Mouse (Mus musculus) hindbrain, embryonic 16.5 days (tissue): ENCODE results near the gene Wdr74. TPM values are rescaled to one million over a fixed set of nuclear protein-coding genes. Genes with fewer than 3 reads are reported as not detected.
A peak's percentile ranks its signal among the peaks of the same experiment; 100 is the strongest.

Experiments
- ATAC-seq: fragments of 200-750 bp; cut with Nextera tagmentation; 2 replicates; pipeline ENCODE4 v1.8.0; 2017; ENCODE audit warnings: moderate TSS enrichment, moderate library complexity
- H3K27ac ChIP-seq: fragments of 300-500 bp; sonication (generic); 2 replicates; pipeline ENCODE4 v1.5.1; 2014; ENCODE audit warnings: low read depth, mild to moderate bottlenecking, control low read depth, low read length, moderate library complexity
- H3K27me3 ChIP-seq: fragments of 300-500 bp; sonication (generic); replicated peaks from 2 replicates; pipeline ENCODE4 v1.6.1; 2014; ENCODE audit warnings: low read length; ENCODE audit not compliant: control insufficient read depth, insufficient read depth
- H3K36me3 ChIP-seq: fragments of 300-500 bp; sonication (generic); 2 replicates; pipeline ENCODE4 v1.6.1; 2014; ENCODE audit warnings: mild to moderate bottlenecking, low read length, moderate library complexity, mixed read lengths; ENCODE audit not compliant: control insufficient read depth, insufficient read depth
- H3K4me1 ChIP-seq: fragments of 300-500 bp; sonication (generic); 2 replicates; pipeline ENCODE4 v1.6.1; 2014; ENCODE audit warnings: low read depth, low read length; ENCODE audit not compliant: control insufficient read depth, insufficient read depth
- H3K4me2 ChIP-seq: fragments of 300-500 bp; sonication (generic); 2 replicates; pipeline ENCODE4 v1.6.1; 2014; ENCODE audit warnings: mild to moderate bottlenecking, low read length, control low read depth, moderate library complexity
- H3K4me3 ChIP-seq: fragments of 300-500 bp; sonication (generic); 2 replicates; pipeline ENCODE4 v1.5.1; 2014; ENCODE audit warnings: mild to moderate bottlenecking, low read length, control low read depth, moderate library complexity
- H3K9ac ChIP-seq: fragments of 300-500 bp; sonication (generic); 2 replicates; pipeline ENCODE4 v1.6.1; 2014; ENCODE audit warnings: low read depth, mild to moderate bottlenecking, control low read depth, low read length, moderate library complexity
- H3K9me3 ChIP-seq: fragments of 300-500 bp; sonication (generic); 2 replicates; pipeline ENCODE4 v1.6.1; 2014; ENCODE audit warnings: mild to moderate bottlenecking, low read length, moderate library complexity; ENCODE audit not compliant: control insufficient read depth
- WGBS: fragments of 180-500 bp; shearing (Covaris S2); extraction: QIAGEN DNeasy Blood & Tissue Kit; methylation state at CpG from one replicate; pipeline ENCODE4 v1.1.7; 2014; 5-methylcytosine and 5-hydroxymethylcytosine counted together
- polyA plus RNA-seq: library from polyadenylated mRNA; unstranded; fragments of >200 nt; fragmentation: Nextera tagmentation; extraction: Ambion mirVana; gene quantifications from 2 replicates; pipeline ENCODE4 v1.2.1, GENCODE M21; 2015

Gene Wdr74
- polyA plus RNA-seq, result 89.6 and 92.0 TPM in 2 replicates

- H3K27ac ChIP-seq, result peak within 1 kb of the TSS; percentile 79
- H3K4me3 ChIP-seq, result peak within 1 kb of the TSS; percentile 82
- H3K36me3 ChIP-seq, result peaks cover 25% of the 10 kb centered on the region
- H3K9me3 ChIP-seq, result no peaks in the 10 kb centered on the region
- peak within 1 kb of the TSS; percentile 76 for H3K4me2 ChIP-seq
- peak within 1 kb of the TSS; percentile 71 for H3K9ac ChIP-seq
- no peaks in the 10 kb centered on the region; the same call in 1 of the 2 replicates for H3K27me3 ChIP-seq
- ATAC-seq, result peak; percentile 96
- peaks cover 6% of the 10 kb centered on the region for H3K4me1 ChIP-seq
- WGBS, result 0% methylated on average over 32 of the region's 32 CpGs
These were observed at the start of gene Wdr74 for GRCm38 (mm10) chr19:8735389-8736159. Gene Wdr74 (plus strand): TSS chr19:8735827.

DNA sequence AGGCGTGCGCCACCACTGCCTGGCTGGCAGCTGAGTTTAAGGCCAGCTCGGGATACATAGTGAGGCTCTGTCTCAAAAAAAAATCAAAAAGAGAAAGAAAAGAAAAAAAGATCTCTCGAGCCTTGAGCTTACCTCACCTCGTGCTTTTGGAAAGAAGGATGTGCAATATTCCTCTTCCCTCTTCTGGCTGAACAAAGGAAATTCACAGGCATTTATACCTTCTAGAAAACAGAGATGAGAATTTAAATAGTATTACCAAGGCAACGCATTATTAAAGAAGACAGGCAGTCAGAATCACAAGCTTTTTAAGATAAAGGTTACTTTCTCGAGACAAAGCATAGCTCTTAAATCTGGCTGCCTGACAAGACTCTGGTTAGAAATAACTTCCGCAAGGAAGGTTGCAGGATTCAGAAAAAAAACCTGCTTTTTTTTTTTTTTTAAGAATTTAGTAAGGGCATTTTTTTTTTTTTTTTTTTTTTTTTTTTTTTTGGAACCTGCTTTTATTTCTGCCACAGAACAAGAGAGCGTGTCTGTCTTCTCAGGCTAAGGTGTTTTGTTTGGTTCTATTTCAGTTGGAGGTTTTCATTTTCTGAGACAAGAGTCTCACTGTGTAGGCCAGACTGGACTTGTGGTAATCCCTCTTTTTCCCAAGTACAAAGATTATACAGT is 43.6 kb upstream of the Wdr74 start:
- H3K4me2 ChIP-seq, result no peak overlapping the region
- no peak overlapping the region for H3K27ac ChIP-seq
- no peak overlapping the region for H3K4me3 ChIP-seq
- whole genome bisulfite sequencing, result 50% methylated on average over 9 of the region's 9 CpGs
- no peak for ATAC-seq
- H3K36me3 ChIP-seq, result no peaks in the 10 kb centered on the region
- H3K4me1 ChIP-seq, result no peaks in the 10 kb centered on the region
- no peak overlapping the region for H3K9ac ChIP-seq
- H3K9me3 ChIP-seq, result no peaks in the 10 kb centered on the region
- no peaks in the 10 kb centered on the region for H3K27me3 ChIP-seq

DNA sequence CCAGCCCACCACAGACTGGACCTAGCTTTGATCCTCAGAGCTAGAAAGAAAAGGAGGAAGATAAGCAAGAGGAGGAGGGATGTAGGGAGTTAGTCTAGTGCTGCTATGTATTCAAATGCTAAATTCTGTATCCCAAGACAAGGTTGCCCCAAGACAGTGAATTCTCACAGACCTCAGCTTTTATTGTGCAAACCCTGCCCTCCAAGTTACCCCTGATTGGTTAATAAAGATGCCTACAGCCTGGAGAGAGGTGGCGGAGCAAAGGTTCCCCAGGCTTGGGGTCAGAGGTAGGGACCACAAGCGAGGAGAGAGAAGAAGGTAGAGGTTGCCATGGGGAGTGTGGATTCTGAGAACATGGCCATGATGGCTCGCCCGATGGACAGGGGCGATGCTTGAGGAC is 42.9 kb upstream of the Wdr74 start:
- WGBS, result 62% methylated on average over 5 of the region's 5 CpGs
- Histone ChIP-seq H3K36me3 (no peaks in the 10 kb centered on the region), H3K27me3 (no peaks in the 10 kb centered on the region), H3K4me3 (no peak overlapping the region), H3K4me2 (no peak overlapping the region), H3K9me3 (no peaks in the 10 kb centered on the region), H3K4me1 (no peaks in the 10 kb centered on the region), H3K9ac (no peak overlapping the region), H3K27ac (no peak overlapping the region)
- no peak for ATAC-seq

DNA sequence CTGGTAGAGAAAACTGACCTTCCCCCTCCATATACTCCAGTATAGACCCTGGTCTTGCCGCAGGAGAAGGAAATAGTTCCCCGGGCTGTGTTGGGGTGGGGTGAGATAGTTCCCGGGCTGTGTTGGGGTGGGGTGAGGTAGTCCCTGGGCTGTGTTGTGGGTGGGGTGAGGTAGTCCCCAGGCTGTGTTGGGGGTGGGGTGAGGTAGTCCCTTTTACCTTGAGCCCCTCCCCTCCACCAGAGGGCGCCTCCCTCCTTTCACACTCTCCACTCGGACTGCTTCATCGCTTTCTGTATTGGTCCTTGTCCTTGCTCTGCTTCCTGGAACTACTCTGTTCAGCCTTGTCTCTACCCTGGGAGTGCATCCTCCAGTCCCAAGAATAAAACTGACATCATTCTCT is 40.3 kb upstream of the Wdr74 start:
- Histone ChIP-seq H3K4me3 (no peak overlapping the region), H3K27ac (no peak overlapping the region), H3K4me2 (no peak overlapping the region), H3K4me1 (no peaks in the 10 kb centered on the region), H3K36me3 (no peaks in the 10 kb centered on the region), H3K9ac (no peak overlapping the region), H3K27me3 (no peaks in the 10 kb centered on the region), H3K9me3 (no peaks in the 10 kb centered on the region)
- 75% methylated on average over 4 of the region's 6 CpGs for WGBS
- ATAC-seq, result 0 out of 2 replicates have a peak, but pooled peaks have one; percentile 24

DNA sequence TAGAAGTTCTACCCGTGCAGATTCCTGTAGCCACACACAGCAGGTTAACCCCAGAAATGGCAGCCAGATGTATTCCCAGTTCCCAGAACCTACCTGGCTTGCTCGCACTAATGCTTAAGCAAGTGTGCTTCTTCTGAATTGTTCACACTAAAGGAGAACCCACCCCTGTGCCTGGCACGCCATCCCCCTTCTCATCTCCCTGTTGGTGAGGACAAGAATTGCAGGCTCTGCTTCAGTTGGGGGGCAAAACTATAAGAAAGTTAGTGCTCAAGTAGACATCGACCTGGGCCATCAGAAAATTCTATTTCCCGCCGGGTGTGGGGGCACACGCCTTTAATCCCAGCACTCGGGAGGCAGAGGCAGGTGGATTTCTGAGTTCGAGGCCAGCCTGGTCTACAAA is 36.0 kb upstream of the Wdr74 start:
- no peaks in the 10 kb centered on the region for H3K4me1 ChIP-seq
- 83% methylated on average over 9 of the region's 9 CpGs for WGBS
- H3K9me3 ChIP-seq, result no peaks in the 10 kb centered on the region
- no peak overlapping the region for H3K9ac ChIP-seq
- no peaks in the 10 kb centered on the region for H3K27me3 ChIP-seq
- ATAC-seq, result no peak
- no peaks in the 10 kb centered on the region for H3K36me3 ChIP-seq
- H3K4me2 ChIP-seq, result no peak overlapping the region
- no peak overlapping the region for H3K4me3 ChIP-seq
- no peak overlapping the region for H3K27ac ChIP-seq

- H3K4me1 ChIP-seq, result no peaks in the 10 kb centered on the region
- H3K27me3 ChIP-seq, result no peaks in the 10 kb centered on the region
- ATAC-seq, result no peak
- H3K9ac ChIP-seq, result no peak overlapping the region
- no peak overlapping the region for H3K4me2 ChIP-seq
- 50% methylated on average over 3 of the region's 3 CpGs for WGBS
- H3K4me3 ChIP-seq, result no peak overlapping the region
- peaks cover 8% of the 10 kb centered on the region for H3K36me3 ChIP-seq
- no peaks in the 10 kb centered on the region for H3K9me3 ChIP-seq
- no peak overlapping the region for H3K27ac ChIP-seq
These were observed 33.2 kb upstream of the Wdr74 start for GRCm38 (mm10) chr19:8702458-8702857.

GRCm38 (mm10) chr19:8703571-8703970 is 32.1 kb upstream of the Wdr74 start:
- no peak overlapping the region for H3K27ac ChIP-seq
- H3K4me3 ChIP-seq, result no peak overlapping the region
- WGBS, result 53% methylated on average over 3 of the region's 4 CpGs
- no peaks in the 10 kb centered on the region for H3K9me3 ChIP-seq
- H3K4me1 ChIP-seq, result no peaks in the 10 kb centered on the region
- no peak for ATAC-seq
- no peak overlapping the region for H3K9ac ChIP-seq
- H3K4me2 ChIP-seq, result no peak overlapping the region
- peaks cover 19% of the 10 kb centered on the region for H3K36me3 ChIP-seq
- H3K27me3 ChIP-seq, result no peaks in the 10 kb centered on the region

DNA sequence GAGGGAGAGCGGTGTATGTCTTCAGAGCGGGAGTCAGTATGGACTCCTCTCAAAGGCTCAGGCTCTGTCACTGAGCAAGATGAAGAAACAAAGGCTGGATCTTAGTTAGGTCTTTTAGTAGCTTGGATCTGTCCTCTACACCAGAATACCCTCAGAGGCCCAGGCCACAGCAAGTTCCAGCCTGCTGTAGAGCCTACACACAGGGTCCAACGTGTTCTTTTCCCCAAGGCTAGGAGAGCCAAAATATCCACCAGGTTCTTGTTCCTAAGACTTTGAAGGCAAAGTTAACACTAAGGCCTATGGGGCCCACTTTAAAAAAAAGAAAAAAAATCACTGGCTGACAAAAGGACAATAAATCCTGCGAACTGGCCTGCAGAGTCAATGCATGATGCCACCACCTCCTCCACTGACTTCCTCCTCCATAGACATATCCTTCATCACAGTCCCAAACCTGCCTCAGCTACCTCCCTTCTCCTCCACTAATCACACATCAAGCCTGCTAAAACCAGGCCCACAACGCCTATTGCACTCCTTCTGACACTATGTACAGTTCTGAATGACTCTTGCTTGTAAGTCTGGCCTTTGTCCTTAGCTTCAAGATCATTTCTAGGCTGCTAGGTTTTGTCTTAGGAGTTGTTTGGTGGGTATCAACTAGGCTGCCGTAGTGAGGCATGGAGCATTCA is 30.5 kb upstream of the Wdr74 start:
- Histone ChIP-seq H3K4me3 (no peak overlapping the region), H3K27me3 (no peaks in the 10 kb centered on the region), H3K9ac (no peak overlapping the region), H3K9me3 (no peaks in the 10 kb centered on the region), H3K27ac (no peak overlapping the region), H3K36me3 (peaks cover 30% of the 10 kb centered on the region), H3K4me2 (no peak overlapping the region), H3K4me1 (no peaks in the 10 kb centered on the region)
- ATAC-seq, result no peak
- WGBS, result 67% methylated on average over 6 of the region's 6 CpGs

DNA sequence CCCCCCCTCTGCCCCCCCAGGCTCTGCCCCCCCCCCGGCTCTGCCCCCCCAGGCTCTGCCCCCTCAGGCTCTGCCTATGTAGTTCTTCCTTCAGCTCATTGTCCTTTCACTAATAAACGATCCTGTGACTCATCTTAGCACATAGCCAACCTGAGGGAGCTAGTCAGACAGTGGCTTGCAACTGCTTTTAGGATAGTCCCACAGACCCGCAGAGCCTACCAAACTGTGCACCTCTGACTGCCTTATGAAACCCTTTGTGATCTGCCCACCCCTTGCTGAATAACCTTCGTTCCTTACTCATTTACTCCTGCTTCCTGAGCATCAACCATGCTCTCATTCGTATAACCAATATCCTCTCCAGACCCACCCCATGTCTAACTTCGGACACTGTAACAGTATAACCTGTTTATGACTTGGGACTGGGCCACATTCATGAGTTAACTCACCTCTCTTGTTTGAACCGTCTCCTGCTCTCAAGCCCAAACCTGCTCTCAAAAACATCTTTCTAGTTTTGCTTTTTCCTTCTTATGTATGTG is 29.4 kb upstream of the Wdr74 start:
- WGBS, result 92% methylated on average over 7 of the region's 7 CpGs
- Histone ChIP-seq H3K4me1 (peaks cover 6% of the 10 kb centered on the region; the same call in 1 of the 2 replicates), H3K9ac (no peak overlapping the region), H3K4me3 (no peak overlapping the region), H3K4me2 (no peak overlapping the region), H3K36me3 (peaks cover 32% of the 10 kb centered on the region), H3K27ac (no peak overlapping the region), H3K9me3 (no peaks in the 10 kb centered on the region), H3K27me3 (no peaks in the 10 kb centered on the region)
- no peak for ATAC-seq
